Mouse (Mus musculus): Measurements from ENCODE around the gene Psd4. TPM values are rescaled to one million over a fixed set of nuclear protein-coding genes. Genes with fewer than 3 reads are reported as not detected.

The Psd4 gene
- polyA plus RNA-seq, 1 experiment from 2014 or later = 6.3 TPM

- H3K27ac ChIP-seq = no peak overlapping the region
- H3K9ac ChIP-seq = no peak overlapping the region
- H3K4me2 ChIP-seq (replicated peaks) = no peak overlapping the region
- H3K4me3 ChIP-seq (replicated peaks) = no peak overlapping the region
- WGBS = 82% methylated on average over 4 of the region's 4 CpGs
- no peaks in the 10 kb centered on the region for H3K36me3 ChIP-seq
- peaks cover 11% of the 10 kb centered on the region for H3K4me1 ChIP-seq (replicated peaks)
- H3K9me3 ChIP-seq = no peaks in the 10 kb centered on the region
- ATAC-seq = no peak
- H3K27me3 ChIP-seq (replicated peaks) = no peaks in the 10 kb centered on the region
Measured at GRCm38 (mm10) chr2:24387361-24388283, 20.2 kb downstream of the Psd4 start.

- 87% methylated on average over 2 of the region's 2 CpGs for WGBS
Measured at GRCm38 (mm10) chr2:24393251-24393650, 25.9 kb downstream of the Psd4 start.

GRCm38 (mm10) chr2:24397115-24397514, 29.7 kb downstream of the Psd4 start:
- WGBS = 14% methylated on average over 2 of the region's 2 CpGs
- Histone ChIP-seq H3K27me3 (replicated peaks) (no peaks in the 10 kb centered on the region), H3K27ac (no peak overlapping the region), H3K36me3 (no peaks in the 10 kb centered on the region), H3K9me3 (no peaks in the 10 kb centered on the region), H3K4me3 (replicated peaks) (no peak overlapping the region), H3K4me1 (replicated peaks) (no peaks in the 10 kb centered on the region), H3K4me2 (replicated peaks) (no peak overlapping the region), H3K9ac (no peak overlapping the region)
- ATAC-seq = no peak

More at GRCm38 (mm10) chr2:24393251-24393650, 25.9 kb downstream of the Psd4 start:
- Histone ChIP-seq H3K4me1 (replicated peaks) (no peaks in the 10 kb centered on the region), H3K4me3 (replicated peaks) (no peak overlapping the region), H3K36me3 (no peaks in the 10 kb centered on the region), H3K27me3 (replicated peaks) (no peaks in the 10 kb centered on the region), H3K9ac (no peak overlapping the region), H3K27ac (no peak overlapping the region), H3K4me2 (replicated peaks) (no peak overlapping the region), H3K9me3 (no peaks in the 10 kb centered on the region)
- ATAC-seq = no peak

GRCm38 (mm10) chr2:24400711-24401110, 33.3 kb downstream of the Psd4 start:
- Histone ChIP-seq H3K36me3 (no peaks in the 10 kb centered on the region), H3K9me3 (no peaks in the 10 kb centered on the region), H3K27ac (no peak overlapping the region), H3K27me3 (replicated peaks) (no peaks in the 10 kb centered on the region), H3K4me2 (replicated peaks) (no peak overlapping the region), H3K4me1 (replicated peaks) (peaks cover 6% of the 10 kb centered on the region; the same call in 1 of the 2 replicates), H3K9ac (no peak overlapping the region), H3K4me3 (replicated peaks) (no peak overlapping the region)
- no peak for ATAC-seq
- 87% methylated on average over 3 of the region's 3 CpGs for WGBS

GRCm38 (mm10) chr2:24405345-24406012, 38.1 kb downstream of the Psd4 start:
- H3K27ac ChIP-seq = no peak overlapping the region
- no peaks in the 10 kb centered on the region for H3K36me3 ChIP-seq
- H3K4me1 ChIP-seq (replicated peaks) = peaks cover 6% of the 10 kb centered on the region; the same call in 1 of the 2 replicates
- H3K9ac ChIP-seq = 0 out of 2 replicates have a peak overlapping the region, but pooled peaks have one; percentile 10
- peak overlapping the region; percentile 20; the same call in 1 of the 2 replicates for H3K4me3 ChIP-seq (replicated peaks)
- ATAC-seq = peak; percentile 86
- H3K4me2 ChIP-seq (replicated peaks) = peak overlapping the region; percentile 60
- H3K9me3 ChIP-seq = no peaks in the 10 kb centered on the region
- WGBS = 15% methylated on average over 23 of the region's 23 CpGs
- no peaks in the 10 kb centered on the region for H3K27me3 ChIP-seq (replicated peaks)

- H3K27me3 ChIP-seq (replicated peaks) = no peaks in the 10 kb centered on the region
- H3K4me2 ChIP-seq (replicated peaks) = no peak overlapping the region
- H3K9me3 ChIP-seq = no peaks in the 10 kb centered on the region
- no peak overlapping the region for H3K27ac ChIP-seq
- WGBS = 55% methylated on average over 4 of the region's 4 CpGs
- H3K9ac ChIP-seq = no peak overlapping the region
- H3K4me1 ChIP-seq (replicated peaks) = peaks cover 6% of the 10 kb centered on the region; the same call in 1 of the 2 replicates
- no peak for ATAC-seq
- H3K4me3 ChIP-seq (replicated peaks) = no peak overlapping the region
- no peaks in the 10 kb centered on the region for H3K36me3 ChIP-seq
Measured at GRCm38 (mm10) chr2:24407701-24408485, 40.5 kb downstream of the Psd4 start.

- Histone ChIP-seq H3K27ac (no peak overlapping the region), H3K36me3 (no peaks in the 10 kb centered on the region), H3K4me2 (replicated peaks) (no peak overlapping the region), H3K4me3 (replicated peaks) (no peak overlapping the region), H3K27me3 (replicated peaks) (no peaks in the 10 kb centered on the region), H3K9me3 (no peaks in the 10 kb centered on the region), H3K9ac (no peak overlapping the region), H3K4me1 (replicated peaks) (peaks cover 12% of the 10 kb centered on the region)
- 7% methylated on average over 2 of the region's 2 CpGs for WGBS
- ATAC-seq = peak; percentile 55
Measured at GRCm38 (mm10) chr2:24409166-24409565, 41.8 kb downstream of the Psd4 start.

- H3K9ac ChIP-seq = no peak overlapping the region
- no peak overlapping the region for H3K4me2 ChIP-seq (replicated peaks)
- H3K27me3 ChIP-seq (replicated peaks) = no peaks in the 10 kb centered on the region
- H3K4me3 ChIP-seq (replicated peaks) = no peak overlapping the region
- no peak overlapping the region for H3K27ac ChIP-seq
- ATAC-seq = no peak
- 51% methylated on average over 3 of the region's 3 CpGs for WGBS
- H3K4me1 ChIP-seq (replicated peaks) = peaks cover 20% of the 10 kb centered on the region
- no peaks in the 10 kb centered on the region for H3K9me3 ChIP-seq
- H3K36me3 ChIP-seq = no peaks in the 10 kb centered on the region
Measured at GRCm38 (mm10) chr2:24413172-24413571, 45.8 kb downstream of the Psd4 start.

GRCm38 (mm10) chr2:24413677-24414076, 46.3 kb downstream of the Psd4 start:
- no peak overlapping the region for H3K27ac ChIP-seq
- no peak overlapping the region for H3K4me2 ChIP-seq (replicated peaks)
- H3K9ac ChIP-seq = no peak overlapping the region
- H3K9me3 ChIP-seq = no peaks in the 10 kb centered on the region
- WGBS = 81% methylated on average over 4 of the region's 4 CpGs
- no peak for ATAC-seq
- H3K4me1 ChIP-seq (replicated peaks) = peaks cover 20% of the 10 kb centered on the region
- no peaks in the 10 kb centered on the region for H3K36me3 ChIP-seq
- H3K4me3 ChIP-seq (replicated peaks) = no peak overlapping the region
- H3K27me3 ChIP-seq (replicated peaks) = no peaks in the 10 kb centered on the region

- no peak overlapping the region for H3K9ac ChIP-seq
- H3K27me3 ChIP-seq (replicated peaks) = no peaks in the 10 kb centered on the region
- no peaks in the 10 kb centered on the region for H3K9me3 ChIP-seq
- 29% methylated on average over 9 of the region's 9 CpGs for WGBS
- no peaks in the 10 kb centered on the region for H3K36me3 ChIP-seq
- H3K4me2 ChIP-seq (replicated peaks) = no peak overlapping the region
- peaks cover 20% of the 10 kb centered on the region for H3K4me1 ChIP-seq (replicated peaks)
- ATAC-seq = peak; percentile 36; the same call in 1 of the 2 replicates
- no peak overlapping the region for H3K4me3 ChIP-seq (replicated peaks)
- H3K27ac ChIP-seq = no peak overlapping the region
Measured at GRCm38 (mm10) chr2:24416668-24417067, 49.3 kb downstream of the Psd4 start.

- no peak overlapping the region for H3K27ac ChIP-seq
- no peaks in the 10 kb centered on the region for H3K27me3 ChIP-seq (replicated peaks)
- peaks cover 20% of the 10 kb centered on the region for H3K4me1 ChIP-seq (replicated peaks)
- H3K4me3 ChIP-seq (replicated peaks) = no peak overlapping the region
- H3K4me2 ChIP-seq (replicated peaks) = no peak overlapping the region
- no peaks in the 10 kb centered on the region for H3K36me3 ChIP-seq
- no peak for ATAC-seq
- 24% methylated on average over 2 of the region's 2 CpGs for WGBS
- H3K9me3 ChIP-seq = no peaks in the 10 kb centered on the region
- H3K9ac ChIP-seq = no peak overlapping the region
Measured at GRCm38 (mm10) chr2:24417106-24417505, 49.7 kb downstream of the Psd4 start.

- Histone ChIP-seq H3K4me3 (replicated peaks) (no peak overlapping the region), H3K9me3 (no peaks in the 10 kb centered on the region), H3K27me3 (replicated peaks) (no peaks in the 10 kb centered on the region), H3K4me2 (replicated peaks) (no peak overlapping the region), H3K27ac (no peak overlapping the region), H3K4me1 (replicated peaks) (peaks cover 20% of the 10 kb centered on the region), H3K9ac (no peak overlapping the region), H3K36me3 (no peaks in the 10 kb centered on the region)
- WGBS = 90% methylated on average over 4 of the region's 4 CpGs
- no peak for ATAC-seq
Measured at GRCm38 (mm10) chr2:24417564-24417963, 50.2 kb downstream of the Psd4 start.
